Mouse (Mus musculus) limb, embryonic 13.5 days (tissue): Measurements from ENCODE around the gene Cxcr4. TPM values are rescaled to one million over a fixed set of nuclear protein-coding genes. Genes with fewer than 3 reads are reported as not detected.
A peak's percentile ranks its signal among the peaks of the same experiment; 100 is the strongest.

Experiments used
- ATAC-seq: fragments of 200-750 bp; cut with Nextera tagmentation; 2 replicates; pipeline ENCODE4 v1.8.0; 2017; ENCODE audit warnings: low read depth, moderate number of reproducible peaks, moderate TSS enrichment; ENCODE audit not compliant: low FRiP score
- H3K27ac ChIP-seq: fragments of 300-500 bp; sonication (generic); 2 replicates; pipeline ENCODE4 v1.5.1; 2015; ENCODE audit warnings: inconsistent platforms, mild to moderate bottlenecking, moderate library complexity
- H3K27me3 ChIP-seq: fragments of 300-500 bp; sonication (generic); 2 replicates; pipeline ENCODE4 v1.6.1; 2015; ENCODE audit warnings: mild to moderate bottlenecking, inconsistent platforms
- H3K36me3 ChIP-seq: fragments of 300-500 bp; sonication (generic); 2 replicates; pipeline ENCODE4 v1.6.1; 2015; ENCODE audit warnings: inconsistent platforms, mild to moderate bottlenecking, moderate library complexity
- H3K4me1 ChIP-seq: fragments of 300-500 bp; sonication (generic); 2 replicates; pipeline ENCODE4 v1.6.1; 2015; ENCODE audit warnings: inconsistent platforms
- H3K4me2 ChIP-seq: fragments of 300-500 bp; sonication (generic); replicated peaks from 2 replicates; pipeline ENCODE4 v1.6.1; 2015; ENCODE audit warnings: inconsistent platforms, mild to moderate bottlenecking, moderate library complexity
- H3K4me3 ChIP-seq: fragments of 300-500 bp; sonication (generic); 2 replicates; pipeline ENCODE4 v1.5.1; 2015; ENCODE audit warnings: moderate library complexity, mild to moderate bottlenecking, inconsistent platforms
- H3K9ac ChIP-seq: fragments of 300-500 bp; sonication (generic); 2 replicates; pipeline ENCODE4 v1.6.1; 2015; ENCODE audit warnings: mild to moderate bottlenecking, inconsistent platforms
- H3K9me3 ChIP-seq: fragments of 300-500 bp; sonication (generic); 2 replicates; pipeline ENCODE4 v1.6.1; 2016; ENCODE audit warnings: inconsistent platforms
- WGBS: fragments of 180-500 bp; shearing (Covaris S2); methylation state at CpG from one replicate; pipeline ENCODE4 v1.1.7; 2015; 5-methylcytosine and 5-hydroxymethylcytosine counted together
- polyA plus RNA-seq: library from polyadenylated mRNA; unstranded; fragments of >200 nt; fragmentation: Nextera tagmentation; extraction: Ambion mirVana; gene quantifications from 2 replicates; pipeline ENCODE4 v1.2.1, GENCODE M21; 2015

The Cxcr4 gene
- polyA plus RNA-seq, 1 experiment from 2014 or later, result 1.9 TPM

GRCm38 (mm10) chr1:128615459-128615806, 23.3 kb upstream of the Cxcr4 start:
- 59% methylated on average over 2 of the region's 2 CpGs for WGBS
- ATAC-seq, result peak; percentile 12; the same call in 1 of the 2 replicates
- no peaks in the 10 kb centered on the region for H3K36me3 ChIP-seq
- no peak overlapping the region for H3K4me3 ChIP-seq
- H3K4me2 ChIP-seq, result no peak overlapping the region
- H3K9ac ChIP-seq, result no peak overlapping the region
- no peak overlapping the region for H3K27ac ChIP-seq
- H3K27me3 ChIP-seq, result 0 out of 2 replicates have a peak, but pooled peaks cover 3% of the 10 kb centered on the region
- H3K4me1 ChIP-seq, result peaks cover 16% of the 10 kb centered on the region
- no peaks in the 10 kb centered on the region for H3K9me3 ChIP-seq

- 55% methylated on average over 7 of the region's 7 CpGs for WGBS
- H3K27me3 ChIP-seq, result 0 out of 2 replicates have a peak, but pooled peaks cover 3% of the 10 kb centered on the region
- no peaks in the 10 kb centered on the region for H3K9me3 ChIP-seq
- H3K9ac ChIP-seq, result no peak overlapping the region
- peaks cover 16% of the 10 kb centered on the region for H3K4me1 ChIP-seq
- peak; percentile 67 for ATAC-seq
- no peak overlapping the region for H3K4me3 ChIP-seq
- H3K36me3 ChIP-seq, result no peaks in the 10 kb centered on the region
- H3K4me2 ChIP-seq, result no peak overlapping the region
- no peak overlapping the region for H3K27ac ChIP-seq
These were observed 22.8 kb upstream of the Cxcr4 start for GRCm38 (mm10) chr1:128614653-128615458.

GRCm38 (mm10) chr1:128608119-128608518, 16.0 kb upstream of the Cxcr4 start:
- no peak overlapping the region for H3K9ac ChIP-seq
- H3K4me1 ChIP-seq, result 0 out of 2 replicates have a peak, but pooled peaks cover under 1% of the 10 kb centered on the region
- no peak overlapping the region for H3K4me3 ChIP-seq
- no peak overlapping the region for H3K27ac ChIP-seq
- H3K27me3 ChIP-seq, result no peaks in the 10 kb centered on the region
- no peaks in the 10 kb centered on the region for H3K36me3 ChIP-seq
- no peaks in the 10 kb centered on the region for H3K9me3 ChIP-seq
- H3K4me2 ChIP-seq, result no peak overlapping the region
- 65% methylated on average over 6 of the region's 6 CpGs for WGBS
- ATAC-seq, result no peak

- H3K36me3 ChIP-seq, result no peaks in the 10 kb centered on the region
- H3K4me3 ChIP-seq, result no peak overlapping the region
- no peak for ATAC-seq
- H3K27me3 ChIP-seq, result no peaks in the 10 kb centered on the region
- no peak overlapping the region for H3K4me2 ChIP-seq
- peaks cover under 1% of the 10 kb centered on the region; the same call in 1 of the 2 replicates for H3K4me1 ChIP-seq
- H3K27ac ChIP-seq, result no peak overlapping the region
- WGBS, result 68% methylated on average over 3 of the region's 3 CpGs
- no peak overlapping the region for H3K9ac ChIP-seq
- H3K9me3 ChIP-seq, result no peaks in the 10 kb centered on the region
These were observed 15.3 kb upstream of the Cxcr4 start for GRCm38 (mm10) chr1:128607423-128607822.

GRCm38 (mm10) chr1:128605794-128606193, 13.7 kb upstream of the Cxcr4 start:
- 76% methylated on average over 1 of the region's 1 CpGs for WGBS
- Histone ChIP-seq H3K4me1 (peaks cover 5% of the 10 kb centered on the region), H3K4me3 (no peak overlapping the region), H3K36me3 (no peaks in the 10 kb centered on the region), H3K9ac (no peak overlapping the region), H3K27ac (no peak overlapping the region), H3K4me2 (no peak overlapping the region), H3K27me3 (no peaks in the 10 kb centered on the region), H3K9me3 (no peaks in the 10 kb centered on the region)
- no peak for ATAC-seq

GRCm38 (mm10) chr1:128602688-128603385, 10.7 kb upstream of the Cxcr4 start:
- no peaks in the 10 kb centered on the region for H3K36me3 ChIP-seq
- no peak overlapping the region for H3K4me2 ChIP-seq
- H3K4me1 ChIP-seq, result peaks cover 5% of the 10 kb centered on the region
- no peaks in the 10 kb centered on the region for H3K27me3 ChIP-seq
- H3K9ac ChIP-seq, result no peak overlapping the region
- WGBS, result 79% methylated on average over 8 of the region's 8 CpGs
- H3K4me3 ChIP-seq, result no peak overlapping the region
- no peak for ATAC-seq
- no peak overlapping the region for H3K27ac ChIP-seq
- H3K9me3 ChIP-seq, result no peaks in the 10 kb centered on the region

GRCm38 (mm10) chr1:128602018-128602687, 10.1 kb upstream of the Cxcr4 start:
- Histone ChIP-seq H3K27me3 (no peaks in the 10 kb centered on the region), H3K9ac (no peak overlapping the region), H3K4me1 (peaks cover 5% of the 10 kb centered on the region), H3K4me2 (no peak overlapping the region), H3K4me3 (no peak overlapping the region), H3K27ac (no peak overlapping the region), H3K9me3 (no peaks in the 10 kb centered on the region), H3K36me3 (no peaks in the 10 kb centered on the region)
- 66% methylated on average over 5 of the region's 5 CpGs for WGBS
- ATAC-seq, result peak; percentile 45; the same call in 1 of the 2 replicates

- no peaks in the 10 kb centered on the region for H3K36me3 ChIP-seq
- no peak overlapping the region for H3K4me3 ChIP-seq
- WGBS, result 79% methylated on average over 5 of the region's 5 CpGs
- no peak for ATAC-seq
- no peak overlapping the region for H3K9ac ChIP-seq
- no peaks in the 10 kb centered on the region for H3K9me3 ChIP-seq
- peaks cover 5% of the 10 kb centered on the region for H3K4me1 ChIP-seq
- no peak overlapping the region for H3K27ac ChIP-seq
- no peak overlapping the region for H3K4me2 ChIP-seq
- H3K27me3 ChIP-seq, result no peaks in the 10 kb centered on the region
These were observed 9.2 kb upstream of the Cxcr4 start for GRCm38 (mm10) chr1:128601307-128601706.

- H3K9ac ChIP-seq, result no peak overlapping the region
- H3K4me2 ChIP-seq, result no peak overlapping the region
- peaks cover 10% of the 10 kb centered on the region for H3K4me1 ChIP-seq
- H3K36me3 ChIP-seq, result no peaks in the 10 kb centered on the region
- no peak overlapping the region for H3K4me3 ChIP-seq
- no peaks in the 10 kb centered on the region for H3K9me3 ChIP-seq
- no peak for ATAC-seq
- no peak overlapping the region for H3K27ac ChIP-seq
- peaks cover 2% of the 10 kb centered on the region for H3K27me3 ChIP-seq
- 90% methylated on average over 2 of the region's 2 CpGs for WGBS
These were observed 8.5 kb upstream of the Cxcr4 start for GRCm38 (mm10) chr1:128600549-128600948.

GRCm38 (mm10) chr1:128597209-128597782, 5.2 kb upstream of the Cxcr4 start:
- peaks cover 32% of the 10 kb centered on the region for H3K27me3 ChIP-seq
- WGBS, result 48% methylated on average over 15 of the region's 15 CpGs
- peaks cover 33% of the 10 kb centered on the region for H3K4me1 ChIP-seq

GRCm38 (mm10) chr1:128595528-128595927, 3.4 kb upstream of the Cxcr4 start:
- ATAC-seq, result no peak
- H3K4me1 ChIP-seq, result peaks cover 41% of the 10 kb centered on the region
- no peaks in the 10 kb centered on the region for H3K36me3 ChIP-seq
- no peak overlapping the region for H3K4me2 ChIP-seq
- H3K27me3 ChIP-seq, result peaks cover 48% of the 10 kb centered on the region
- no peaks in the 10 kb centered on the region for H3K9me3 ChIP-seq
- H3K27ac ChIP-seq, result no peak overlapping the region
- H3K9ac ChIP-seq, result no peak overlapping the region
- H3K4me3 ChIP-seq, result no peak overlapping the region
- 26% methylated on average over 6 of the region's 6 CpGs for WGBS

More at GRCm38 (mm10) chr1:128597209-128597782, 5.2 kb upstream of the Cxcr4 start:
- Histone ChIP-seq H3K4me2 (no peak overlapping the region), H3K9ac (no peak overlapping the region), H3K9me3 (no peaks in the 10 kb centered on the region), H3K4me3 (no peak overlapping the region), H3K27ac (no peak overlapping the region), H3K36me3 (no peaks in the 10 kb centered on the region)
- no peak for ATAC-seq

GRCm38 (mm10) chr1:128595105-128595420, 3.0 kb upstream of the Cxcr4 start:
- Histone ChIP-seq H3K4me2 (no peak overlapping the region), H3K27me3 (peaks cover 49% of the 10 kb centered on the region), H3K9ac (no peak overlapping the region), H3K9me3 (no peaks in the 10 kb centered on the region), H3K4me1 (peaks cover 42% of the 10 kb centered on the region), H3K4me3 (no peak overlapping the region), H3K27ac (no peak overlapping the region), H3K36me3 (no peaks in the 10 kb centered on the region)
- 24% methylated on average over 3 of the region's 3 CpGs for WGBS
- no peak for ATAC-seq
